Mouse (Mus musculus): ENCODE data around the gene Ap5m1. TPM values are rescaled to one million over a fixed set of nuclear protein-coding genes. Genes with fewer than 3 reads are reported as not detected.
A peak's percentile ranks its signal among the peaks of the same experiment; 100 is the strongest.

Gene Ap5m1
- total and polyA plus RNA-seq, 3 experiments: 13.7 to 15.1 TPM; not detected in 1

DNA sequence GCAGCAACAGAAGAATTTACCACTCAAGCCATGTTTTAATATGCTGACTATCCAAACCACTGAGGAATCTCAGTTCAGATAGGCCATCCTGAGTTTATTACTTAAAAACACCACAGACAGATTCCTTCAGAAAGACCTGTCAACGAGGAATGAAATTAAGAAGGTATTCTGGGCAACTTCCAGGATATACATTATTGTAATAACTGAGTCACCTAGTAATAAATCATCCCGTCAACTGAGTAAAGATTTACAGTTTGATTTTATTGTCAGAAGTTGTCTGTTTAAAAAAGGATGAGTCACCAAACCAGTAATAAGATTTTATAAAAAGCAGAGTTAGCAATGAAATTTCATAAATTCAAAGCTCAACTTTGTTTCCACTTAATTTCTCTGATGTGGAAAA lies 2.1 kb upstream of the Ap5m1 start:
- H3K4me1 ChIP-seq (ENCODE audit: control insufficient read depth in 1 of 2, insufficient read depth in 2 of 2, low read length in 2 of 2): peaks cover 3 to 9% of the 10 kb centered on the region in 2 experiments; a peak in 3 of 4 replicates
- no peak overlapping the region for H3K9ac ChIP-seq (ENCODE audit: control insufficient read depth, low read depth, low read length, poor library complexity, severe bottlenecking)
- no peak overlapping the region for H3K4me3 ChIP-seq (ENCODE audit: control insufficient read depth in 1 of 2, insufficient read depth in 1 of 2, low read depth in 2 of 2, low read length in 2 of 2)

DNA sequence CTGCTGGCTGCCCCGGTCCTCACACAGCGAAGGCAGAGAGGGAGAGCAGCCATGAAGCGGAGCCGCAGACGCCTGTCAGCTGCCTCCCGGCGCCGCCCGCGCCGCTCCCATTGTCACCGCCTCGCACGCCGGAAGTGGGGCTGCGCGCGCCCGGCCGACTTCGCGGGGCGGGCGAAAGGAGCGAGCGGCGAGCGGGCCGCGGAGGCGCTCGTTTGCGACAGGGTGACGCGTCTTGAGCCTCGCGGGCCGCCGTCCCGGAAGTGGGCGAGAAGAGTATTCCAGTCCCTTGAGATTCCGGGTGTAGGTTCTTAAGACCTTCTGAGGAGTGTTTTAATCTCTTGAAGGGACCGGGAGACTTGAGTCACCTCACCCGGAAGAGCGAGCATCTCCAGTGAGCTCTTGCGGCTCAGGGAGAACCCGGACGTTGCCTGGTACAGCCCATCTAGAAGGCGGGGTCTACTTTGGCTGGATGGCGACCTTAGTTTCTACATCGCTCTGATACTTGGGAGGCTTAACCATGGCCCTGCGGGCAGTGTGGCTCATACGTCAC lies 452 bp downstream of the Ap5m1 start, which contains the start of gene Exoc5:
Gene Exoc5, minus strand, starts transcription at position 380 of the 550 bp plus-strand sequence.
- DNase-seq (ENCODE audit: low read depth, low spot score): peak; percentile 96
- Histone ChIP-seq H3K9ac (ENCODE audit: control insufficient read depth, low read depth, low read length, poor library complexity, severe bottlenecking) (peak within 1 kb of the TSS; percentile 95), H3K4me3 (ENCODE audit: control insufficient read depth in 1 of 2, insufficient read depth in 1 of 2, low read depth in 2 of 2, low read length in 2 of 2) (peak within 1 kb of the TSS; percentile 90 to 99), H3K27me3 (ENCODE audit: control insufficient read depth in 1 of 2, insufficient read depth in 2 of 2, low read length in 2 of 2) (no peaks in the 10 kb centered on the region), H3K79me2 (ENCODE audit: control insufficient read depth, insufficient read depth, low read length, poor library complexity) (peaks cover 44% of the 10 kb centered on the region), H3K4me1 (ENCODE audit: control insufficient read depth in 1 of 2, insufficient read depth in 2 of 2, low read length in 2 of 2) (peaks cover 9 to 14% of the 10 kb centered on the region in 2 experiments), H3K36me3 (ENCODE audit: control insufficient read depth in 1 of 2, insufficient read depth in 2 of 2, low read length in 2 of 2) (peaks cover 0 to 40% of the 10 kb centered on the region in 2 experiments; a peak in 2 of 4 replicates), H3K27ac (ENCODE audit: control insufficient read depth, low read depth, low read length) (peak within 1 kb of the TSS; percentile 96), H3K9me3 (replicated peaks; ENCODE audit: insufficient read depth, low read length) (no peaks in the 10 kb centered on the region)
- TF ChIP-seq UBTF (IDR thresholded peaks at IDR 0.05; ENCODE audit: borderline replicate concordance, insufficient read depth, low read depth, low read length) (0 out of 2 replicates have a peak, but pooled peaks have one; percentile 83), NRF1 (IDR thresholded peaks at IDR 0.05; ENCODE audit: insufficient read depth, low read depth, low read length, poor library complexity, severe bottlenecking) (peak; percentile 58; the same call in 1 of the 2 replicates), MYC (IDR thresholded peaks at IDR 0.05; ENCODE audit: low read depth, low read length) (no peak; the same call in 1 of the 2 replicates), USF1 (IDR thresholded peaks at IDR 0.05; ENCODE audit: low read depth, low read length) (no peak; the same call in 1 of the 2 replicates), TAL1 (IDR thresholded peaks at IDR 0.05; ENCODE audit: low read length) (no peak), ZMIZ1 (IDR thresholded peaks at IDR 0.05; ENCODE audit: low read depth, low read length) (no peak), RCOR1 (IDR thresholded peaks at IDR 0.05; ENCODE audit: low read depth, low read length) (no peak), ZKSCAN1 (IDR thresholded peaks at IDR 0.05; ENCODE audit: low read depth, low read length) (no peak), HCFC1 (IDR thresholded peaks at IDR 0.05; ENCODE audit: low read depth, low read length) (peak; percentile 90), KAT2A (conservative IDR thresholded peaks at IDR 0.05; ENCODE audit: low read depth, low read length) (no peak; the same call in 1 of the 2 replicates), USF2 (IDR thresholded peaks at IDR 0.05; ENCODE audit: borderline replicate concordance in 1 of 2, insufficient read depth in 1 of 2, low read depth in 1 of 2, low read length in 2 of 2) (no peak), RAD21 (IDR thresholded peaks at IDR 0.05; ENCODE audit: low read depth, low read length) (no peak), ETS1 (IDR thresholded peaks at IDR 0.05; ENCODE audit: low read depth, low read length) (peak; percentile 73), MXI1 (IDR thresholded peaks at IDR 0.05; ENCODE audit: low read depth, low read length) (peak; percentile 84), EP300 (IDR thresholded peaks at IDR 0.05; ENCODE audit: low read depth in 1 of 2, low read length in 2 of 2) (peak in 1 of 2 experiments; percentile 36; a peak in 1 of 4 replicates), TBP (IDR thresholded peaks at IDR 0.05; ENCODE audit: low read depth, low read length) (peak; percentile 78), ELF1 (IDR thresholded peaks at IDR 0.05; ENCODE audit: low read depth, low read length) (peak; percentile 93), POLR2AphosphoS2 (IDR thresholded peaks at IDR 0.05; ENCODE audit: low read length) (peak; percentile 65; the same call in 1 of the 2 replicates), SIN3A (IDR thresholded peaks at IDR 0.05; ENCODE audit: low read length) (peak; percentile 93), NELFE (IDR thresholded peaks at IDR 0.05; ENCODE audit: low read depth, low read length) (peak; percentile 85), POLR2AphosphoS5 (IDR thresholded peaks at IDR 0.05; ENCODE audit: borderline replicate concordance, low read depth, low read length) (no peak), TCF12 (IDR thresholded peaks at IDR 0.05; ENCODE audit: low read depth, low read length) (peak; percentile 73), MYB (IDR thresholded peaks at IDR 0.05; ENCODE audit: low read depth, low read length) (no peak), MEF2A (IDR thresholded peaks at IDR 0.05; ENCODE audit: extremely low read depth, insufficient replicate concordance, low read depth, low read length, poor library complexity, severe bottlenecking) (no peak), GATA1 (IDR thresholded peaks at IDR 0.05; ENCODE audit: low read depth, low read length) (no peak), GABPA (IDR thresholded peaks at IDR 0.05; ENCODE audit: low read depth, low read length) (no peak), ZC3H11A (IDR thresholded peaks at IDR 0.05; ENCODE audit: low read depth, low read length) (no peak), CHD2 (IDR thresholded peaks at IDR 0.05; ENCODE audit: low read length) (no peak)

More for the DNA sequence above, 2.1 kb upstream of the Ap5m1 start:
- Histone ChIP-seq H3K27ac (ENCODE audit: control insufficient read depth, low read depth, low read length) (no peak overlapping the region), H3K9me3 (replicated peaks; ENCODE audit: insufficient read depth, low read length) (no peaks in the 10 kb centered on the region), H3K27me3 (ENCODE audit: control insufficient read depth in 1 of 2, insufficient read depth in 2 of 2, low read length in 2 of 2) (no peaks in the 10 kb centered on the region), H3K36me3 (ENCODE audit: control insufficient read depth in 1 of 2, insufficient read depth in 2 of 2, low read length in 2 of 2) (peaks cover 0 to 32% of the 10 kb centered on the region in 2 experiments; a peak in 3 of 4 replicates), H3K79me2 (ENCODE audit: control insufficient read depth, insufficient read depth, low read length, poor library complexity) (peaks cover 46% of the 10 kb centered on the region)
- peak; percentile 25 for DNase-seq (ENCODE audit: low read depth, low spot score)
- TF ChIP-seq E2F4 (IDR thresholded peaks at IDR 0.05; ENCODE audit: borderline replicate concordance, low read depth, low read length) (no peak), RCOR1 (IDR thresholded peaks at IDR 0.05; ENCODE audit: low read depth, low read length) (0 out of 2 replicates have a peak, but pooled peaks have one; percentile 28), MAZ (IDR thresholded peaks at IDR 0.05; ENCODE audit: low read depth, low read length) (no peak), SMC3 (IDR thresholded peaks at IDR 0.05; ENCODE audit: low read depth, low read length) (no peak), ZNF384 (IDR thresholded peaks at IDR 0.05; ENCODE audit: low read depth, low read length) (no peak)
